Mouse (Mus musculus) c-Kit-positive CD71-negative TER-119-negative erythroid progenitor cells, embryonic 14.5 days (primary cell): ENCODE results near the gene Syt6.
"Not testable (repeated sequence)": the region's sequence is repeated elsewhere in the genome, so short reads cannot be mapped to it uniquely, and the experiment has no call there.

Source experiments
- DNase-seq: peaks from one replicate; pipeline ENCODE4 v3.0.0-alpha.2; 2013; ENCODE audit warnings: low read depth

The Syt6 gene

DNA sequence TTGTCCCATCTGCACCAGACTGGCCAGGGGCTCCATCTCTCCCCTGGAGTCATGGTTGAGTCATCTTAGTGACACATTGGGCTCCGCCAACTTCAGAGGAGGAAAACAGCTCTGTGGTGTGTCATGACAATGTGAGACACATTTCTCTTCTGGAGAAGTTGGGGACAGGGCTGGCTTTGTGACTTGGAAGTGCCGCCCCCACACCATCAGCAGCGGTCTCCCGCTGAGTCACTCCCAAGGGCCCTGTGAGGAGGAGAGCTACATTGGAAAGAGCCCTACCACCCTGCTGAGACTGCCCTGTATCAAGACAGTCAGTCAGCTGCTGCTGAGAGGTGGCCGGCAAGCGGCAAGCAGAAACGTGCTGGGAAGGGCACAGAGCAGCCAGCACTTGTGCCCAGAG, 26.0 kb downstream of the Syt6 start:
- no peak for DNase-seq

DNA sequence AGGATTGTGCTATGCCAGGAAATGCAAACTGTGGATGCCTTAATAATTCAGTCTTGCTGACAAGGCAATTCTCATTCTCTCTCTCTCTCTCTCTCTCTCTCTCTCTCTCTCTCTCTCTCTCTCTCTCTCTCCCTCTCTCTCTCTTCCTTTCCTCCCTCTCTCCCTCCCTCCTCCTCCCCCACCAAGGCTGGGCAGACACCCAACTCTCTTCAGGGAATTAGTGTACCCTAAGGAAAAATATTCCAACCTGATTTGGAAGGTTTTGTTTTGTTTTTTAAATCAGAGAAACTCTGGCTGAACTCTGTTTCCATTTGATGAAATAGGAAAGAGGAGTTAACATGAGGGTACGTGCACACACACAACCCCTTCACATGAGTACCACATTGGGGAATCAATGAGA, 26.5 kb downstream of the Syt6 start:
- DNase-seq, result no peak

DNA sequence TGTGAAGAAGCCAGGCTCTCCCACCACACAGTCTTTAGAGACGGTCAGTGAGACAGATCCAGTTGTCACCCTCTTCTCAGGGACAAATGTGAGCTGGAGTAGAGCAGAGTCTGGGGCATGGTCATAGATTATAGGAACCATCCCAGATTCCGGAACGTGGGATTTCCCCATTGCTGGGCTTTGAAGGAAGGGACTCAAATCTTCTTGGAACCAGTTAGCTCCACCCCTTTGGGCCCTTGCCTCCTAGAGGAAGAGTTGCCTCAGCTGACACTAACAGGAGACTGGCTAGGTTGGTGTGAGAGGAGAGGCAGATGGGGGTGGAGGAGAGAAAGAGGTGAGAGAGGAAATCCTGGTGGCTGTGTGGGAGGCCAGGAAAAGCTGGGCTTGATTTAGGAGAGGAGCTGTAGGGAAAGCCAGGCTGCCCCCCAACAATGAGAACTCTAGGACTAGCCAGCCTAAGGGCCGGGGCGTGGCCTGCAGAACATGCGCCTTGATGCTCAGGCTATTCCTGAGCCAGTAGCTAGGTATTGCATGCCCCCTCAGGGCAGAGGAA, 31.1 kb downstream of the Syt6 start:
- no peak for DNase-seq

DNA sequence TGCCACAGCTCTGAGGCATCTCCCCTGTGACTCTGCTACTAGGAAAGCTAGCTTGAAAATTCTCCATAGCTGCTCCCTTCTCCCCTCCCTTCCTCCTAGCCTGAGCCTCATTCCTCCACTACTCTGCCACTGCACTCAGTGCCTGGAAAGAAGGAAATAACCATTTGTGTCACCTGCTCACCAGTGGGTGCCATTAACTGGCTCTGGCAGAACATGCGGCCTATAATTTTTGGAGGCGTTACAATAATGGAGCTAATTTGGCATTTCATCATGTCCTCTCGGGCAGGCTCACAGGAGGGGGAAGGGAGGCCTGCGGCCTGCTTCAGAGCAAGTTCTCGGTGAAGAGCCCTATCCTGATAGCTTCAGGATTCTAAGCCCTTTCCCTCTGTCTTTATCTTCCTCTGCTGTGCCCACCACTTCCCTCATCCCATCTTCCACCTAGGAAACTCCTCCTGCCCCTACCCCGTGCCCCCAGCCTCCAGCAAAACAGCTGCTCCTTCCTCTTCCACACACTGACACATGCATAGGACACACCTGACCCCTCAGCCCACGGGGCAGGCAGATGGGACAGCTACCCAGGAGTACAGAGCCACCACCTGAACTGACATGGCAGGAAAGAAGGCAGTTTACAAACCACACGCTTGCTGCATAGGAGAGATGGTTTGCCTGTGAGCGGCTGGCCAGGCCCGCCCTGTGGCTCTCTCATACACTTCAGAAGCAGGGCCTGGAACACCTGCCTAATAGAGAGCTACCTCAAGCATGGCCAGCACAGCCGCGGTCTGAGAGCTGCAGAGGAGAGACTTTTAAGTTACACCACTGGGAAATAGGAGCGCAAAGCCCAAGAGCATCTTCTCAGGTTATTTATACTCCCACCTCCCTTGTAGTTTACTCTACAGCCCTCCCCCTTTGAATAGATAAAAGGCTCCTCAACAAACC, 31.9 kb downstream of the Syt6 start:
- DNase-seq, result no peak

DNA sequence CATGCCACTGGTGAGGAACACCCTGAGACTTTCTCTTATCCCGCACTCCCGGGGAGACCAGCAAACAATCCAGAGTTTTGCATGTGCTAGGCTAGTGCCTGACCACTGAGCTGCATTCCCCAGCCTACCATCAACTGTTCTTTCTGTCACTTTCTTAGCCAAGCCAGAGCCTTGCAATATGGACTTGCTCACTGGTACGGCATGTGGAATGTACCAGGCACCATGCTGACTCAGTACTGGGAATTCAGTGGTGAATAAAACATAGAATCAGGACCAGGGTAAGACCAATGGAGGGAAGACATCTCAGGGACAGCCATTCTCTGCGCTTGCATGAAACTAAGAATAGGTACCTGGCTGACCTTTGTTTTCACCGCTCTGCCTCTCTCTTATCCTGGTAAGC, 35.2 kb downstream of the Syt6 start:
- DNase-seq, result no peak

DNA sequence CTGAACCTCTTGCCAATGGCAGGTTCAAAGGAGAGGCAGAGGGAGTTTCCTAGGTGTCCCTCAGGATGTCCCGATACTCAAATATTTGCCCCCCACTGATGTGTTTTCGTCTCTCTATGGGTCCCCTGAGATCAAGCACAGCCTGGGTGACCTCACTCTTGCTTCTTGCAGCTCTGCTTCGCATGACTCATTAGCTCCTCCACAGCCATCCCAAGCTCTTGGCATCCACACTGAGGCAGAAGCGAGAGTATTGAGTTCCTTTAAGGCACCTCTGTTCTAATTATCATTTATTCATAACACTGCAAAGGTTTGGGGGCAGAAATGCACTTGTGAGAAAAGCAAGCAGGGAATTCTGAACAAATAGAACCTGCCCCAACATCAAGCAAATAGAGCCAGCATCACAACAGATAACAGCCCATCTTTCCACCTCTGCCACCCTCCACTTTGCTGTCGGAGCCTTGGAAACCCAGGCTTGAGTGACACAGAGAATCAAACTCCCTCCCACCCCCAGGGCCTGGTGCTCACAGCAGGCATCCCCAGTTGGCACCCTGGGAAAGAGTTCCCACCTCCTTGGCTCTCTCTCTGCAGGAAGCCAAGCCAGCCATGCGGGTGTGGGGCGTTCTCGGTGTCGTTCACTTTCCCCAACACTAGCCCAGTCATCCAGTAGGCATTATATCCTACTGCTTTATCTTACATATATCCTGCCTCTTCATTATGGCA, 37.8 kb downstream of the Syt6 start:
- DNase-seq, result no peak

DNA sequence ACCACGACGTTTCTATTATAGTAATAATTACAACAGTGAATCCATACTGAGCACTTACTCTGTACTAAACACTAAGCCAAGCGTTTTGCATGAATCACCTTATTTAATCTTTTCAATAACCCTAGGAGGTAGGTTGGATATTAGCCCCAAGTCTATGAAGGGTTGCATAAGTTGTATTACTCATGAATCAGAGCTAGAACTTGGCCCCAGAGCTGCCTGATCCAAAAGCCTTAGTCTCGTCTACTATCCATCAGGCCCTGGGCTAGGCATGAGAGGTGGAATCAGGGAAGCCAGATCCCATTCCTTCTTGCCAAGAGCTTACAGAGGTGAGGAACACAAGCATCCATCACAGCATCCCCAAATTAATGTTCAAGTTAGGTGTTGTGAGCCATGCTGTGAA, 40.6 kb downstream of the Syt6 start:
- no peak for DNase-seq

DNA sequence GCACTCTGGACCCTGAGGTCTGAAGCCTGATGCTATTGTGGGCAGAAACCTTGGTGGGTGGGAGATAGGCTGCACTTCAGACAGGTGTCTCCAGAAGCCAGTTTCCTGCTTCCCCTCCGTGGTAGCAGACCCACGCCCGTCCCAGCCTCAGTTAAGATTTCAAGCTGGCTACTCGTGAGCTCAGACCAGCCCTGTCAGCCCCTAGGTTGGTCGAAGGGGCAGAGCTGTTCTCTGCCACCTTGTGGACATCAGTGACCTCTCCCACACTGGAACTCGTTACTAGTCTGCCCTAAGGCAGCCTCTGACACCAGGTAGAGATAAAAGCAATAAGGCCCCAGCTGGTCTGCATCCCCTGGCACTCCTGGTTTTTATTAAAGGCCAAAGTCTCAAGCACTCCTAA, 42.0 kb downstream of the Syt6 start:
- no peak for DNase-seq

DNA sequence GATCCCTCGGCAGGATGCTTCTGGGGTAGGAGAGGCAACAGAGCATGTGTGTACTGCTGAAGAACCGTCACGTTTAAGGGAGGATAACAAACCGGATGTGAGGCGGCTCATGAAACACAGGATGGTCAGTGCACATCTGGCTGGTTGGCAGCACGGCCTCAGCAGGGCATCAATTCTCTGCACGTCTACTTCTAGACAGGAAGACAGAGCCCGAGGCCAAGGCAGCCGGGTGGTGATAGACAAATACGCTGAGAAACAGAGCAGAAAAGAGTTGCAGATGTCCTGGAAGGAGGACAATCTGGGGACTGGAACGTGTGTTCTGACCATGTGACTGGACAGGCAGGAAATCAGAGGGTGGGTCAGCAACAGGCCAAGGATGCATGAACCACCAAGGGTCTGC, 45.1 kb downstream of the Syt6 start:
- DNase-seq, result no peak

DNA sequence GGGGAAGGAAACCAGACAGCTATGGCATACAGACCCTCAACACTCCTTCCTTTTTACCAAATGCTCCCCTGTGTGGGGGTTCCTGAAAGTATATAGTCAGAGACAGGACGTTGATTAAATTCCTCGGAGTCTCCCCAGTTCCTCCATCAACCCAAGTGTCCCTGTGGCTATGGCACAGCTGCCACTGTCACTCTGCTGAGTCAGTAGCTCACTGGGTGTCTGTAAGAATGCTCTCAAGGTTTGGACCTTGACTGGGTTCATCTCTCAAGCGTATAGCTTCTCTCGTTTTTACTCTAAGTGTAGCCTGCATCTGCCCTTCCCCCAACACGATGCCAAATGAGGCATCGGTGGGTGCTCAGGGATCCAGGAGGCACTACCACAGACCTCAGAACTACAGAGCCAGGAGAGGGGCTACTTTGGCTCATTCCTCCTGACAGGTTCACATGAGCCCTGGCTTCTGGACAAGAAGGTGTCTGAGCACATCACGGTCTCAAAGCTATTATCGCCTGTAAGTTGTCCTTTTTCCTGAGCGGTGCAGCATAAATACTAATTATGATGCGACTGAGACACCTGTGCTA, 49.0 kb downstream of the Syt6 start:
- DNase-seq, result no peak

DNA sequence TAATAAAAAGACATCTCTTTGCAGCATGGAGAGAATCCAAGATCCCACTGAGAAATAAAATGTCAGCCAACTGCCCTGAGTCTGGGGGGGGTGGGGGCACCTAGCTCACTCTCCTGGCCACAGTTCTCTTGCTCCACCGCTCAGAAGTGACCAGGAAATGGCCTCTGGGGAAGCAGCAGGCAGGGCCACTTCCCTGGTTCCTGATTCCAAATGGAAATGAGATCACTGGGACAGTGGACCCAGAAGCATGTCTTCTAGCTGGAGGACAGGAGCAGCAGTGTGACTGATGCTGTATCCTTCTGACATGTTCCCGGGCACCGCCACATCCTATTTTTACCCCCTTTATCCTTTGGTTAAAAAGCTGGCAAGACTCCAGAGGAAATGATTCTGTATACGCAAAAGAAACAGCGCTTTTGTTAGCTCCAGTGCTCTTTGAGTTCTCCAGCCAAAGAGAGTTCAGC, 49.6 kb downstream of the Syt6 start:
- no peak for DNase-seq

DNA sequence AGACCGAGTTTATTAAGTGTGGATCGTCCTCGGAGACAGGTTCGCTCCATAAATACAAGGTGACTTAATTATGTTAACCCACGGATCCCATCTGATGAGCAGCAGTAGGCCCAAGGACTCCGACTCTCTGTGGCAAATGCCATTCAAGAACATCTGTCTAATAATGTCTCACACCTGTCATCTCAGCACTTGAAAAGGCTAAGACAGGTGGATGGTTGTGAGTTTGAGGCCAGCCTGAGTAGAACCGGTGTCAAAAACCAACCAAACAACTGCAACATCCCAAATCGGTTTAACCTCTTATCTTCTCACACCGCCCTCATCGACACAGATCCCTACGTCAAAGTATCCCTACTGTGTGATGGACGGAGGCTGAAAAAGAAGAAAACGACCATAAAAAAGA, 50.1 kb downstream of the Syt6 start:
- DNase-seq, result no peak

DNA sequence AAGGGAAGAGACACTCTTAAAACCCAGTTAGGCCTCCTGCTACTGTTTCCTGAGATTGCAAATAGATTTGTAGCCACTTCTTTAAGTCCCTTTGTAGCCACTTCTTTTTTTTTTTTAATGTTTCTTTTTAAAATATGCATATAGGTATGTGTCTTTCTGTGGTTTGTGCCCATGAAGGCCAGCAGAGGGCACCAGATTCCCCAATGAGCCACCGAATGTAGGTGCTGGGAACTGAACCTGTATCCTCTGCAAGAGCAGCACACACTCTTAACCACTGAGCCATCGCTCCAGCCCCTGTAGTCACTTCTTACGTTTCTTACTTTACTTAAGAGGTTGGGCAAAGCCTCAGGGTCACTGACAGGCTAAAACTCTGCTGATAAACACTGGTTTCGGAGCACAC, 51.5 kb downstream of the Syt6 start:
- DNase-seq, result no peak

DNA sequence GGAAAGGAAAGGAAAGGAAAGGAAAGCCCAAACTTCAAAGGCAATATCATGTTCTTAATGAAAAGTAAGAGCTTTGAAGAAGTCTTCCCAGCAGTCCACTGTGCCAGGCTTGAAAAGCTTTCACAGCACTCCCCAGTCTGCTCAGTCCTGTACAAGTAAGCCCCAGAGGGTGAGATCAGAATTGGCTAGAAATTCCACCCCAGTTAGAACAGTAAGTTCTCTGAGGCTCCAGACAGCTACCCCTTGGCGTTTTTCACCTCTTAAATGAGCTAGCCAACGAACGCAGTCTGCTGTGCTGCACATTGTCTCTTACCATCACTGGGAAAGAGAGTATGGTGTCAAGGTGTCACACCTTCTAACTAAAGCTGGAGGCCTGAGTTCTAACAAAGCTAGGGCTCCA, 52.6 kb downstream of the Syt6 start:
- DNase-seq, result no peak

DNA sequence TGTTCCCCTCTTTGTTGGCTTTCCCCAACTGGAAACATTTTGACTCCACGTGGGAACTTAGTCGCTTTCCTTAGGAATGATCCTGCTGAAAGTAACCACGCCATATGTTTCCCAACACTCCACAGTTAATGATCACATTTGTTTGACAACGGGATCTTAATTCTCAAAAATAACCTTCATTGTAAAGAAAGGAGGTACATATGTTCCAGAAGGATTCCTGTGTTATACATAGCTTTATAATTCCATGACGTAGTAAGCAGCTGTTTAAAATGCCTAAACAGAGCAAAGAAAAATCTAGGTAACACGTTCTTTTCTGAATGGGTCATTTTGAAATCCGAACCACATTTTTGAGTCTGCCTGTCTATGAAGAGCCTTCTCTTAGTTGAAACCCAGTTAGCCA, 58.1 kb downstream of the Syt6 start:
- no peak for DNase-seq

DNA sequence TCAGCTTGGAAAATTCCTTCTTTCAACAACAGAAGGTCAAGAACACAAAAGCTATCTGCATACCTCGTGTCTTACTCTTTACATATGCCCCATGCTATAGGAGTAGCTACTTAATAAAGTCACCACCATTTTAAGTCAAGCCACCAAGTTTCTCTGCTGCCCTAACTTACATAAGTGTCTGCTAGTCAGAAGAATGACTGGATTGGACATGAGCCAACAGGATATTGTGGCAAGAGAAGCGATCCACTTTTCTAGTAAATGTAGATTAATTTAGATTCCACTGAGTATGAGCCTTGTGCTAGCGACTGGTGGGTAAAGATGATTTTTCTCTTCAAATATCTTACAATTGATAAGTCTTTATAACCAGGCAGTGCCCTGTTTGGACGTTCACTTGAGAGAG, 58.8 kb downstream of the Syt6 start:
- DNase-seq, result no peak

DNA sequence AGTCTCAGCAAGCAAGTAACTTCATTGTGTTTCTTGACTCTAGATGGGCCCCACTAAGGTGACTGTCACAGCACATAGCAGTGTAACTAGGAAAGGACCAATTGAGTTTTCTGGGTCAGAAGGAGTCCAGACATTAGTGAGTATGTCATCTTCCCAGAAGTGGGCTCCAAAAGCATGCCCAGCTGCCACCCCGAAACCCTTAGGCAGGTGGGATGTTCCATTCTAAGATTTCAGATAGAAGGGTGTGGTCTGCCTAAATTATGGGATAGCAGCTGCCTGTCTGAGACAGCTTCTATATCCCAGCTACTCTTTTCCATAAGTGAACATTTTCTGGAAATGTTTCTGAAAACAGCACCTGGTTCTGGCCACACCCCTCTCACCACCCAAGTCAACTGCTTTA, 59.2 kb downstream of the Syt6 start:
- DNase-seq, result no peak

DNA sequence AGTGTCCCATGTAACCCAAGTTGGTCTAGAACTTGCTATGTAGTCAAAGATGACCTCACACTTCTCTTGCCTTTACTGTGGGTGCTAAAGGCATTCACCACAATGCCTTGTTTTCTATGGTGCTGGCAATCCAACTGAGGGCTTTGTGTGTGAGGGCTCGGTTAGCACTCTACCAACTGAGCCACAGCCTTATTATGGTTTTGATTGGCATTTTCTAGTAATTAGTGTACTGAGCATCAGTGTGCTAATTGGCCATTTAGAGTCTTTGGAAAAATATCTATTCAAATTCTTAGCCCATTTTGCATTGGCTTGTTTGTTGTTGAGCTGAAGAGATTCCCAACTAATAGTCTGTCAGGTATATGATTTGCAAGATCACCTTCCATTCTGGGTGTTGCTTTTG, 62.6 kb downstream of the Syt6 start:
- DNase-seq, result no peak

DNA sequence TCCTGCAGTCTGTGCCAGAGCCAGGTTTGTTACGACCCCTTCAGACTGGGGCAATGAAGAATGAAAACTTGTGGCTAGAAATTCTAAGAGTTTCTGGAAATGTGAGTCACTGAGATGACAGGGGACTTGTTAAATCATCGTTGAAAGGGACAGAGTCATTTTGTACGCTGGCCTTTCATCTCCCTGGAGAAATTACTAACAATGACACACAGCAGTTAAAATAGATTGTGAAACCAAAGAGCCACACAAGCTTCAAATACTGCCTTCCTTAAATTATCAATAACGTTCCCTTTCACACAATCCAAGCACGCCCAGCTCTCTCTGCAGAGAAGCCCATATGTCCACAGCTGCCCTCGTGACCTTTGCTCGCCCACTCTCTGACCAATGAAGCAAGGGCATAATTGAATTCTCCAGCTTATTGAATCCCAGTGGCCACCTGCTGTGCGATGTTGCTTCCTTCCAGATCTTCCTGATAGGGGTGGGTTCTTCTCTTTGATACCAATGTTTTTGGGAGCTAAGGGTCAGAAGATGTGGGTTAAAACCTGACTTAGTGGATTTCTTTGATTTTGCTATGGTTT, 65.3 kb downstream of the Syt6 start:
- DNase-seq, result no peak

DNA sequence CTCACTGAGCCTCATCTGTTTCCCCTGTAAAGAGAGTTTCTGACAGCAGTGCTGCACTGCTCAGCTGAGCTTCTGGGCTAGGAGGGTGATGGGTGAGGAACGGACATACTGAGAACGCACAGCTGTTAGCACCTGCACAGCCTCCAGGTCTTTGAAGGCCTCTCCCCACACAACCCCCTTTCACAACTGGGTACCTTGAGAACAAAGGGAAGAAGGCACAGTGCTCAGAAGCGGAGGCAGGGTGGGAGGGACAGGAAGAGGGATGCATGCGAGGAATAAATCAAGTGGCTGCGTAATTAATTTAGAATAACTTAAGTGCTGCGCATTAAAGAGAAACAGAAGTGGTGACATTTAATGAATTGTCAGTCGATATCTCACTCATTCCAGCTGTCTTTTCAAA, 66.3 kb downstream of the Syt6 start:
- DNase-seq, result no peak

DNA sequence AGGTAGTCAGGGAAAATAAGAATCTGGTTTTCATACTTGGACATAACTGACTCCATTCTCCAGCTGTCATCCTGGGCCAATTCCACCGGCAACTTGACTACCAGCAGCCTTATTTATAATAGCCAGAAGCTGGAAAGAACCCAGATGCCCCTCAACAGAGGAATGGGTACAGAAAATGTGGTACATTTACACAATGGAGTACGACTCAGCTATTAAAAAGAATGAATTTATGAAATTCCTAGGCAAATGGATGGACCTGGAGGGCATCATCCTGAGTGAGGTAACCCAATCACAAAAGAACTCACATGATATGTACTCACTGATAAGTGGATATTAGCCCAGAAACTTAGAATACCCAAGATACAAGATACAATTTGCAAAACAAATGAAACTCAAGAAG, 70.9 kb downstream of the Syt6 start, which contains the start of gene Atg4a-ps:
Gene Atg4a-ps, minus strand, starts transcription at position 101 of the 400 bp plus-strand sequence.
- not testable (repeated sequence) for DNase-seq

DNA sequence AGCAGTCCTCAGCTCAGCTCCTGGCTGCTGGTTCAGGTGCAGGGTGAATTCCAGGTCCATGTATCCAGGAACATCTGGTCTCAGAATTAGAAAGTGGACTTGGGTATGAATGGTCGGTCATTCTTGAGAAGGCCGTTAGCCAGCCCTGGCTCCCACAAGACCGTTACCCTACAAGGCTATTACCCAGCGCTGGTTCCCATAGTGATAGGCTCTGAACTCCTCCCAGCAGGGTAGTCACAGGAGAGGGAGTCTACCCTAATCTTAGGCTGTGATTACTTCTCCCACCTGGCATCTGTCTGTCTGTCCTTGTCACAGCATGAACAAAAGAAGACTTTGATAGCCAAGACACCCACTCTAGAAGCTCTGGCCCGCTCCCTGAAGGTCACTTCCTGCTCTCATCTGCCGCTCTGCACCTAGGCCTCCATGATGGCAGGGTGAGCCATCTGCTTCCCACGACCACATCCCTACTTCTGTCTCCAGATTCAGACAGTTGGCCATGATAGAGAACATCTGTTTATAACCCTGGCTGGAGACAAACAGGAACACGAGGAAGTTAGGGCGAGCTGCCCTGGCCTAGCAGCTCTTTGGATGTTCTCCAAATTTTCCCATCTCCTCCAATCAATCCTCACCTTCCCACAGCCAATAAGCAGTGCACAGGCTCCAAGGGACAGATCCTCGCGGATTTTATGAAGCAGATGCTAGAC, 72.3 kb downstream of the Syt6 start:
- DNase-seq, result no peak
